Mouse (Mus musculus): ENCODE data around the gene Cdca4. TPM values are rescaled to one million over a fixed set of nuclear protein-coding genes. Genes with fewer than 3 reads are reported as not detected.
"Not testable (repeated sequence)": the region's sequence is repeated elsewhere in the genome, so short reads cannot be mapped to it uniquely, and the experiment has no call there.

Gene Cdca4
- polyA plus RNA-seq, 1 experiment from 2014 or later, result 23.5 TPM

GRCm38 (mm10) chr12:112841338-112841892 lies 12.2 kb upstream of the Cdca4 start:
- not testable (repeated sequence) for H3K27me3 ChIP-seq; ATAC-seq; DNase-seq (ENCODE audit: low read depth, low spot score)
- in situ Hi-C loops (cut with MboI; ENCODE audit: low pct_unique_long_range_greater_than_20kb), result loop anchor here (5.0 kb wide), 2 partner anchors 44 to 94 kb away; no protein-coding TSS in a partner anchor
- ChIA-PET CTCF (interaction anchor here (1.0 kb wide), 1 partner anchor 38 kb away, joined by 3 read pairs; no protein-coding TSS in a partner anchor), POLR2A (interaction anchor here (1.0 kb wide), 1 partner anchor 12 kb away, joined by 3 read pairs; the partner anchor contains the start of gene Cdca4)
- peak; percentile 38 for TF ChIP-seq CTCF (IDR thresholded peaks at IDR 0.05)

DNA sequence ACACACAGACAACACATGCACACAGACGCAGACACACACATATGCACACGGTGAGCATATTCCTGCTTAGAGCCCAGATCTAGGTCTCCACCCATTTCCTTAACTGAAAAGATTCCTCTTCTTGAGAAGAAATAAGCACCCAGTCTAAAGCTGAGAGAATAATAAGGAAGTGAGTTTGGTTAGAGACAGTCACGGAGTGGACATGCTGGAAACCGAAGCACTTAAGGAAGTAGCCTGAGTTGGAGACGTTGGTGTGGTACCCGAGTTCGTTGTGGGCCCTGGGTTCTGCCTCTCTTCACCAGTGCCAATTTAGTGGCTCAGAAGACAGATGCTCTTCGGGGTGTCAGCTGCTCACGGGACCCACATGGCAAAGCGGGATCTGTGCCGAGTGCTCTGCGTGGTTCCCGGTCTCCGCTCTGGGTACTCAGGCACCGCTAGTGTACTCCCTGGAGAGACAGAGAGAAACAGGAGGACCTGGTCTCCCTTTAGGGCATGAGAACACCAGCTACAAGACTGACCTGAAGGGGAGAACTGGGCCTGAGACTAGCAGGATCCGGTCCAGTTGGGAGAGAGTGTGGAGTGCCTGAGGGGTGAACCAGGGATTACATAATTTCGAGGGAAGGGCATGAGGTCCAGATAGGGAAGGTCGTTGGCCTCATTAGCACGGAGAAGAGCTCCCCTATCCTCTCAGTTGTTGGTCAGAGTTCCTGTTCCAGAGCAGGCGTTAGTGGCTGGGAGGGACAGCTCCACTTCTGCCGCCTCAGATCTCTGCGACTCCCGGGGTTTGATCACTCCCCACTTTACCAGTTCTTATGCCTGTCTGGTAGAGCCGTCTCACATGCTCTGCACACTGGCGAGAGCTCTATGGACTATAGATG lies 11.2 kb upstream of the Cdca4 start:
- ATAC-seq, result no peak
- H3K27me3 ChIP-seq, result no peaks in the 10 kb centered on the region
- TF ChIP-seq CTCF (IDR thresholded peaks at IDR 0.05), result no peak
- ChIA-PET CTCF (interaction anchor here (1.0 kb wide), 1 partner anchor 37 kb away, joined by 3 read pairs; no protein-coding TSS in a partner anchor), POLR2A (interaction anchor here (1.0 kb wide), 1 partner anchor 11 kb away, joined by 3 read pairs; the partner anchor contains the start of gene Cdca4)
- DNase-seq (ENCODE audit: low read depth, low spot score), result no peak
- in situ Hi-C loops (cut with MboI; ENCODE audit: low pct_unique_long_range_greater_than_20kb), result loop anchor here (5.0 kb wide), 2 partner anchors 43 to 93 kb away; no protein-coding TSS in a partner anchor

GRCm38 (mm10) chr12:112835046-112835445 lies 5.8 kb upstream of the Cdca4 start:
- ChIA-PET CTCF (interaction anchor here (1.0 to 1.5 kb wide), 3 partner anchors 8 to 22 kb away, joined by 3 to 7 read pairs (median 3); no protein-coding TSS in a partner anchor), POLR2A (no interaction called here)
- in situ Hi-C loops (cut with MboI; ENCODE audit: low pct_unique_long_range_greater_than_20kb), result no loop called here
- TF ChIP-seq CTCF (IDR thresholded peaks at IDR 0.05), result no peak
- DNase-seq (ENCODE audit: low read depth, low spot score) (no peak), ATAC-seq (no peak)
- H3K27me3 ChIP-seq, result no peaks in the 10 kb centered on the region

- ATAC-seq, result no peak
- no peaks in the 10 kb centered on the region for H3K27me3 ChIP-seq
- TF ChIP-seq CTCF (IDR thresholded peaks at IDR 0.05), result no peak
- DNase-seq (ENCODE audit: low read depth, low spot score), result no peak
- in situ Hi-C loops (cut with MboI; ENCODE audit: low pct_unique_long_range_greater_than_20kb), result no loop called here
- CTCF ChIA-PET, result no interaction called here
- POLR2A ChIA-PET, result no interaction called here
These were observed 4.3 kb upstream of the Cdca4 start for GRCm38 (mm10) chr12:112833527-112833926.

- ChIA-PET CTCF (interaction anchor here (1.4 kb wide), 1 partner anchor 10 kb away, joined by 4 read pairs; no protein-coding TSS in a partner anchor), POLR2A (no interaction called here)
- DNase-seq (ENCODE audit: low read depth, low spot score) (no peak), ATAC-seq (no peak)
- H3K27me3 ChIP-seq, result no peaks in the 10 kb centered on the region
- TF ChIP-seq CTCF (IDR thresholded peaks at IDR 0.05), result no peak
- in situ Hi-C loops (cut with MboI; ENCODE audit: low pct_unique_long_range_greater_than_20kb), result no loop called here
These were observed 3.2 kb upstream of the Cdca4 start for GRCm38 (mm10) chr12:112832411-112832810.

- no peaks in the 10 kb centered on the region for H3K27me3 ChIP-seq
- ChIA-PET POLR2A (interaction anchor here (1.1 kb wide), 1 partner anchor 22 kb away, joined by 5 read pairs; the partner anchor contains the start of gene Clba1), CTCF (interaction anchor here (0.9 to 1.4 kb wide), 2 partner anchors 11 to 13 kb away, joined by 3 read pairs; no protein-coding TSS in a partner anchor)
- DNase-seq (ENCODE audit: low read depth, low spot score) (no peak), ATAC-seq (no peak)
- in situ Hi-C loops (cut with MboI; ENCODE audit: low pct_unique_long_range_greater_than_20kb), result no loop called here
- no peak for TF ChIP-seq CTCF (IDR thresholded peaks at IDR 0.05)
These were observed 1.3 kb upstream of the Cdca4 start for GRCm38 (mm10) chr12:112830570-112830969.

- no peak for TF ChIP-seq CTCF (IDR thresholded peaks at IDR 0.05)
- in situ Hi-C loops (cut with MboI; ENCODE audit: low pct_unique_long_range_greater_than_20kb), result no loop called here
- no peaks in the 10 kb centered on the region for H3K27me3 ChIP-seq
- ATAC-seq (no peak), DNase-seq (ENCODE audit: low read depth, low spot score) (no peak)
- POLR2A ChIA-PET, result interaction anchor here (1.1 kb wide), 1 partner anchor 21 kb away, joined by 5 read pairs; the partner anchor contains the start of gene Clba1
- CTCF ChIA-PET, result interaction anchor here (0.9 kb wide), 1 partner anchor 11 kb away, joined by 3 read pairs; no protein-coding TSS in a partner anchor
These were observed 918 bp upstream of the Cdca4 start for GRCm38 (mm10) chr12:112830141-112830540.

GRCm38 (mm10) chr12:112828501-112829243 lies 551 bp downstream of the Cdca4 start:
- CTCF ChIA-PET, result interaction anchor here (1.2 to 1.5 kb wide), 2 partner anchors 15 to 30 kb away, joined by 3 to 4 read pairs; no protein-coding TSS in a partner anchor
- ATAC-seq (peak; percentile 65), DNase-seq (ENCODE audit: low read depth, low spot score) (no peak)
- no peaks in the 10 kb centered on the region for H3K27me3 ChIP-seq
- POLR2A ChIA-PET, result interaction anchor here (0.7 to 1.2 kb wide), 3 partner anchors 10 to 182 kb away, joined by 3 to 4 read pairs (median 3); no protein-coding TSS in a partner anchor
- in situ Hi-C loops (cut with MboI; ENCODE audit: low pct_unique_long_range_greater_than_20kb), result no loop called here
- no peak for TF ChIP-seq CTCF (IDR thresholded peaks at IDR 0.05)

- POLR2A ChIA-PET, result no interaction called here
- in situ Hi-C loops (cut with MboI; ENCODE audit: low pct_unique_long_range_greater_than_20kb), result no loop called here
- CTCF ChIA-PET, result interaction anchor here (1.2 kb wide), 1 partner anchor 9 kb away, joined by 3 read pairs; no protein-coding TSS in a partner anchor
- ATAC-seq (no peak), DNase-seq (ENCODE audit: low read depth, low spot score) (no peak)
- TF ChIP-seq CTCF (IDR thresholded peaks at IDR 0.05), result no peak
- no peaks in the 10 kb centered on the region for H3K27me3 ChIP-seq
These were observed 3.3 kb downstream of the Cdca4 start for GRCm38 (mm10) chr12:112825901-112826300.

GRCm38 (mm10) chr12:112823221-112823620 lies 6.0 kb downstream of the Cdca4 start:
- in situ Hi-C loops (cut with MboI; ENCODE audit: low pct_unique_long_range_greater_than_20kb), result no loop called here
- DNase-seq (ENCODE audit: low read depth, low spot score) (no peak), ATAC-seq (no peak)
- no peaks in the 10 kb centered on the region for H3K27me3 ChIP-seq
- no peak for TF ChIP-seq CTCF (IDR thresholded peaks at IDR 0.05)
- ChIA-PET POLR2A (no interaction called here), CTCF (interaction anchor here (1.2 to 1.9 kb wide), 2 partner anchors 21 to 117 kb away, joined by 4 read pairs; no protein-coding TSS in a partner anchor)
